Mouse (Mus musculus) gastrocnemius, postnatal 25 days (tissue): Measurements from ENCODE around the gene Nme7. TPM values are rescaled to one million over a fixed set of nuclear protein-coding genes. Genes with fewer than 3 reads are reported as not detected.

ENCODE experiments used
- DNase-seq: peaks from one replicate; pipeline ENCODE4 v3.0.0; 2022
- total RNA-seq, 2 experiments: library from RNA; stranded (reverse); gene quantifications; 1 replicate in 1 of 2; 2 replicates in 1 of 2; pipeline ENCODE4 v1.2.3; 2021

Nme7 gene
- total RNA-seq, 2 experiments from 2014 or later: 1.6 to 1.8 TPM

DNA sequence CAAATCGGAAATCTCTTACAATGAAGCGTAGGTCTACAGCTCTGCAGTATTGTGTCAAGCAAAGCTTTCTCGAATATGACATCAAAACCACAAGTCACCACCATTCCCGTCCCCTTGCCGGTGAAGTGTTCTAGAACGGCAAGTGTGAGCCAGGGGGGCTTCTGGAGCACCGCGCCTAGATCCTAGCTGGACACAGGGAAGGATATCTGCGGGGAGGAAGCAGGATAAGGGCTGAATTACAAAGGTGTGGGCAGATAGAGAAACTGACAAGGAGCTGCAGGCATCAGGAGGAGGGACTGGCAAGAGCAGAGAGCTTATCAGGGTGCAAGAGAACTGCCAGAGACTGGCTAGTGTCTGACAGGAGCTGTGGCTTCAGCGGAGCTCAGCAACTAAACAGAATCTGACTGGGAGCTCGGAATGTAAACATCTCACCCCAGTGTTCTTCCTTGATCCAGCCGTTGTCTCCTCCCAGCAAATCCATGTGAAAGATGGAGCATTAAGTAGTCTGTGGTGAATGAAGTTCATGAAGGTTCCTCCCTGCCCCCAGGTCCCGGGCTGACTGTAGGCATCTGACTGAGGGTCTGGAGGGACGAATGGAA is 15.7 kb downstream of the Nme7 start:
- DNase-seq: no peak

GRCm38 (mm10) chr1:164320731-164321130 is 16.8 kb downstream of the Nme7 start:
- DNase-seq: no peak

- DNase-seq: no peak
These were observed 17.5 kb downstream of the Nme7 start for GRCm38 (mm10) chr1:164321408-164321807.

DNA sequence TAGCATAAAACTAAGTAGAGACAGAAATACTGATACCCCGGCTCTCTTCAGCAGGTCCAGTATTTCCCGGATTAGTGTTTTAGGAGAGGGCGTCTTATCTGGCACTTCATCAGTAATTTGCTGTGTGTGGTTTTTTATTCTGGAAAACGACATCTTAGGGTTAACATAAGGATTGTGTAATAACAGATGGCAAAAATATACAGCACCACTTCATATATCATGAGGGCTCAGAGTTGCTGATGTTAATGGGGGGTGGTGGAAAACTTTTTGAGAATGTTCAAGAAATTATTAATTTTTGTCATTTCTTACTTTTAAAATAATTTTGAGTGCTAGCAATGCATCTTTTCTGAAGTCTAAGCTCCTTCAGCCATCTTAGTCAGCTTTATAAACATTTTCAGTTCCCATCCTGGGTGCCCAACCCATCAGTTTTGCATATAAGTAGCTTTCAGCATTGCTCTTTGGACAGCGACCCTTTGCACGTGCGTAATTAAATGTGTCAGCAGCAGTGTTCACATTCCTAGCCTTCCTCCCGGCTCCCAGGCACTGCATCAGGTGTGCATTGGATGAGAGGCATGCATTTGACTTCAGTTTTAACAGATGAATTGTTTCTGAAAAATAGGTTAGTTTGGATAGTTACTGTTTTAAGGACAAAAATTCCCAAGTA is 19.2 kb downstream of the Nme7 start:
- DNase-seq: no peak

DNA sequence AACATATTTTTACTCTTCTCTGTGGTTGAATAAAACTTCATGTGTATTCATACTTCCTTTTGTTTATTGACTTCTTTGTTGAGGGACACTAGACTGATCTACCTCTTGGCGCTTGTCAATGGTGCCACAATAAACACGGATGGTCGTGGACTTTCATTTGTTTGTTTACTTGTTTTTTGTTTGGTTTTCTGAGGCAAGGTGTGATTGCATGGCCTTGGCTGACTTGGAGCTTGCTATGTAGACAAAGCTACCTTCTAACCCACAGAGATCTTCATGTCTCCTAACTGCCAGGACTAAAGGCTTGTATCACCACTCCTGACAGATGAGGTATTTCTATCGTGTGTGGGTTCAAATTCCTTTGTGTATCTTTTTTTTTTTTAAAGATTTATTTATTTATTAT is 20.3 kb downstream of the Nme7 start:
- no peak for DNase-seq

- DNase-seq: no peak
These were observed 21.0 kb downstream of the Nme7 start for GRCm38 (mm10) chr1:164324878-164325277.

DNA sequence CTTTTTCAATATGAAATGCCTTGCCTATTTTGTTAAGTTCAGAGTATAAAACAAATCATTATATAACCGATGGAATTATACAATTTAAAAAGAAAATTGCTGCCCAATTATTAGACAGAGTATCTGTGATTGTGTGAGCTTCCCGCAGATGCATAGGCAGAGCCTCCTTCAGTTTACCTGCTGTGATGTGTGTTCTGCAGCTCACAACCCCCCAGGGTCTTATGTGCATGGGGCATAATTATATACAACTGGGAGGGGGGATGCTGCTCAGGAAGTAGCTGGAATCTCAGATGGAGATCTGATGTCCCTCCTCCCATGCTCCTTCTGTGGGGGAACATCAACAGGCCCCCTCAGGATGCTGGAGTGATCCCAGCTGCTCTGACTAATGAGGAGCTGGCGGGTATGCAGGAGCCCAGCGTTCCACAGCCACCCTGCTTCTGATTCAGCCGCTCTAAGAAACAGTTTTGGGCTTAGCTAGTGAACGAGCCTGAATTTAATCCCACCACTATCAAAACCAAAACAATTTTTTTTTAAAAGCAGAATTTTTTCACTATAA is 22.8 kb downstream of the Nme7 start:
- no peak for DNase-seq

GRCm38 (mm10) chr1:164327764-164328163 is 23.8 kb downstream of the Nme7 start:
- DNase-seq: no peak

GRCm38 (mm10) chr1:164332559-164332958 is 28.6 kb downstream of the Nme7 start:
- DNase-seq: no peak

DNA sequence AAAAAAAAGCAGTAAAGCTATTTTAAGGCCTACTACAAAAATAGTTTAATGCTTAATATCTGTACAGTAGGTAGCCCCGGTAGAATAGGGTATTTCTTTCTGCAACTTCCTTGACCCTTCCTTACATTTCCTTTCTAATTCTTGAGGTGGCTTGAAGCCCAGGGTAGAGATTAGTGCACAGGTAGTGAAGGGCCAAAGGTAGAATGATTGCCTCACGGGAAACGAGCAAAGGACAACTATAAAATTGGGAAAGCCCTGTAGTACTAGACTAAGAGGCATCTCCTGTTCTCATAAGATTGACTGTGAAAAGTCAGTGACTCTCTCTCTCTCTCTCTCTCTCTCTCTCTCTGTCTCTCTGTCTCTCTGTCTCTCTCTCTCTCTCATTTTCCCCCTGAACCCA is 31.5 kb downstream of the Nme7 start:
- DNase-seq: no peak

DNA sequence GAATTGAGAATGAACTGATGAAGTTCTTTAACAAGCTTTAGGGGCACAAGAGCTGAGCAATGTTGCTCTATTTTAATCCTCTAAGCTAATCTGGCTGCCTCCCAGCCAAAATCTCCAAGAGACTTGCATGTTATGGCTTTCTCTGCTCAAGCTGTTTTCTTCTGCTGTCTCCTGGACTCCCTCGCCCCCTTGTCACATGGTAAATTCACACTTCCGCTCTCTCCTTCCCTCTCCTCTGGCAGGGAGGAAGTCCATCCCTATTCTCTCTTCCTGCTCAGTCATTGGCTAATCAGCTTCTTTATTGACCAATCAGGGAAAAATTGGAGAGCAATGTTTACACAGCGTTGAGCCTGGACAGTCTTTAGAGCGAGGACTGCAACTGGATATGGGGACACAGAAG is 31.9 kb downstream of the Nme7 start:
- no peak for DNase-seq

DNA sequence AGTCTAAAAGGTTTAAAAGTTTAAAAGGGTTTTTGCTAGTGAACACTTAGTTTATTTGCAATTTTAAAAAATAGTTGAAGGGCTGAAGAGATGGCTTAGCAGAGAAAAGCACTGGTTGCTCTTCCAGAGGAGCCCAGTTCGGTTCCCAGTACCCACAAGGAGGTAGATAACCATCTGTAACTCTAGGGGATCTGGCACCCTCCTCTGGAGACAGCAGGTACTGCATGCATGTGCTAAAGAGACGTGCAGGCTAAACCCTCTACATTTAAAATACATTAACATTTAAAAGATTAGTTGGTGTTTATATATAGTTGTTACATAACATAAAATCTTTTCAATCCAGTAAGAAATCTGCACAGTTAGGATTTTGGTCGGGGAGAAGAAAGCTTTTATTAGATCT is 38.2 kb downstream of the Nme7 start:
- DNase-seq: no peak

- DNase-seq: no peak
These were observed 49.5 kb downstream of the Nme7 start for GRCm38 (mm10) chr1:164353443-164353842.

DNA sequence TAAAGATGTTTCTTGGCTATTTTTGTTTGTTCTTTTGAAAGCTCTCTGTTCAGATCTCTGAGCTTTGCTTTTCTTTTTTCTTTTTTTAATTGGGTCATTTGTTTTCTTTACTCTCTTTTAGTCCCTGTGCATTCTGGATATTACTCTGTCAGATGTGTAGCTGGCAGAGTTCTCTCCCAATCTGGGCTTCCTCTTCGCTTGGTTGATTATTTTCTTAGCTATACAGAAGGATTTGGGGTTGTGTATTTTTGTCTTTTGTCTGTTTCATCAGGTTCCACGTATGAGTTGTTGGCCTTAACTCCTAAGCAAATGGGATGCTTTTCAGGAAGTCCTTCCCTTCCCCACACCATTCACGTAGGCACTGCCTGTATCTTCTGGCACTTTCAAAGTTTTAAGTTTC is 54.1 kb downstream of the Nme7 start:
- no peak for DNase-seq

DNA sequence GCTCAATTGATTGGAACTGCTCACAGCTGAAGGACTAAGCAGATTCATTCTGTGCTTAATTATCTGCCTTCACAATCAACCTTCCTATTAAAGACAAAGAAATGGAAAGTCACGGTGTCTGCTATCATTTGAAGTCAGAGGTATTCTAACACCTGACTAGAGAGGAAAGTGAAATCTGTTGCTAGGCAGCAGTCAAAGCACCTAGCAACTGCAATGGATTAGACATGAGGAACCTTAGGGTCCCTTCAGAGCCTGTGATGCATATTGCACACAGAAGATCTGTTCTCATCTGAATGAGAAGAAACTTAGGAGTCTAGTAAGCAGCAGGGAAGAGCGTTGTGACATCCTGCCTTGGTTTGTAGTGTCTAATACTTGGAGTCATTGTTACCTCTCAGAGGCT is 58.1 kb downstream of the Nme7 start:
- DNase-seq: no peak

GRCm38 (mm10) chr1:164366156-164367128 is 62.5 kb downstream of the Nme7 start:
- peak; percentile 55 for DNase-seq

GRCm38 (mm10) chr1:164368152-164368551 is 64.2 kb downstream of the Nme7 start:
- DNase-seq: no peak

- no peak for DNase-seq
These were observed 65.9 kb downstream of the Nme7 start for GRCm38 (mm10) chr1:164369781-164370180.

- DNase-seq: no peak
These were observed 69.1 kb downstream of the Nme7 start for GRCm38 (mm10) chr1:164373029-164373428.

DNA sequence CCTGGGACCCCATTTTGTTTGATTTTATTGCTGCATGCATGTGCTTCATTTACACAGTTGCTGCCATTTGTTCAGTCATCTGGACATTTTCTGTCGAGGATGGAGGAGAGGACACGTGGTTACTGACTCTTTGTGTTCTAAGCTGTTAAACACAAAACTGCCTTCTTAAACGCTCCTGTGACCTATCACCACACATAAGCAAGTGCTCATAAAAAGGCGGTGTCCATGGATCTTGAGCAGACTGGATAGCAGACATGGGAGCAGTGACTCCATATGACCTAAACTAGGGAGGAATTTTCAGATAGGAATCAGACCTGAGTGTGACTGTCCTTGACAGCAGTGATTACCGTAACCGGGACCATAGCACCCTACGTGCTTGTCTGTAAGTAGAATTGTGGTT is 70.1 kb downstream of the Nme7 start:
- no peak for DNase-seq

GRCm38 (mm10) chr1:164375626-164376025 is 71.7 kb downstream of the Nme7 start:
- DNase-seq: no peak

DNA sequence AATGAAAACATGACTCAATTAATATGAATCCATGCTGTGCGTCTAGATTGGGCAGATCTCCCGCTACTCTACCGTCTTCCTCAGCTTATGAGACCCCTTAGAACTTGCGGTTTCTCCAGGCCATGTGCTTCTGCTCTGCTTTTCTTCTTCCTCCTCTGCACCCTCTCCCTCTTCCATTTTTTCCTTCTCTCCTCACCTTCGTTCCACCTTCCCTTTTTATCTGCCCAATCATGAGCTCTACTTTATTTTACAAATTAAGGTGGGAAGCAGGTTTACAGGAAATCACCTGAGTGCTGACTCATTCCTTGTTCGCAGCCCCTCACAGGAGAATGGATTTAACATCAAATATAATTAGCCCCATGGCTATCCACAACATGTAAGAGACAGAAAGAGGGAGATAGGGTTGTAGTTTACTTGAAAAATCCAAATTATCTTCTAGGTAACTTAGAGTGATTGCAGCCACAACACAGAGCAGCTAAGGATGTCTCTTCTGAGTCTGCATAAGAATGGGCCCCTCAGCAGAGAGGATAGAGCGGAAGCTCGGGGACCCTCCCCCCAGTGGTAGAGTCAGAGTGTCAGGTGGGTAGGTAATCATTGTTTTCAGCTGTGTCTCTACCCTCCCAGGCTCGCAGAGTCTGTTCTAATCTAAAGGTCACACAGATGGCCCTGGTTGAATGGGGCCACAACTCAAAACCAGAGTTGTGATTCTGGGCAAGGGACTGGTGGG is 73.0 kb downstream of the Nme7 start:
- no peak for DNase-seq
